Mouse (Mus musculus): Measurements from ENCODE around the gene Dcst1. TPM values are rescaled to one million over a fixed set of nuclear protein-coding genes. Genes with fewer than 3 reads are reported as not detected.

Dcst1 gene
- polyA plus RNA-seq, 1 experiment from 2014 or later: 3.3 TPM

DNA sequence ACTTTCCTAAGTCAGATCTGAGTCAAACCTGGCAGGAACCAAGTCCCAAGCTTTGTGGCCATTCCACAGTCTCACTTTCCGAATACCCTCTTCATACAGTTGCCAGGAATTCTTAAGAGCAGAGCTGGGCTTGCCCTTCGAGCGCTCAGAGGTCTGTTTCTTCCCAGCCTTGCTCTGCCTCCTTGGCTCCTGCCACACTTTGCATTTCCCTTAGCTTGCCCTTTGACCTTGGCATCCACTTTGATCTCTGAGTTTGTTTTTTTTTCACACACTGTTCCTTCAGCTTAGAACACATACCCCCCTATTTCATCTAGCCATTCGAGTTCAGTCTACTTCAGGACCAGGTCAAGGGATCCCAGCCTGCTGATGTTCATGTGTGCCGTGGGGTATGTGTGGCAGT lies 13.8 kb downstream of the Dcst1 start:
- no peak for ATAC-seq (ENCODE audit: low FRiP score, low TSS enrichment)
- peaks cover 28% of the 10 kb centered on the region for H3K4me1 ChIP-seq (ENCODE audit: insufficient read depth, low read length)
- H3K4me2 ChIP-seq (replicated peaks; ENCODE audit: low read depth, low read length): no peak overlapping the region
- H3K4me3 ChIP-seq (ENCODE audit: low read length): no peak overlapping the region
- no peak overlapping the region for H3K27ac ChIP-seq (ENCODE audit: low read length)
- 49% methylated on average over 5 of the region's 5 CpGs for WGBS
- H3K27me3 ChIP-seq (ENCODE audit: insufficient read depth, low read length): no peaks in the 10 kb centered on the region
- H3K36me3 ChIP-seq (ENCODE audit: insufficient read depth, low read length): no peaks in the 10 kb centered on the region
- no peak overlapping the region for H3K9ac ChIP-seq (replicated peaks; ENCODE audit: low read length)
- H3K9me3 ChIP-seq (ENCODE audit: low read length): no peaks in the 10 kb centered on the region

DNA sequence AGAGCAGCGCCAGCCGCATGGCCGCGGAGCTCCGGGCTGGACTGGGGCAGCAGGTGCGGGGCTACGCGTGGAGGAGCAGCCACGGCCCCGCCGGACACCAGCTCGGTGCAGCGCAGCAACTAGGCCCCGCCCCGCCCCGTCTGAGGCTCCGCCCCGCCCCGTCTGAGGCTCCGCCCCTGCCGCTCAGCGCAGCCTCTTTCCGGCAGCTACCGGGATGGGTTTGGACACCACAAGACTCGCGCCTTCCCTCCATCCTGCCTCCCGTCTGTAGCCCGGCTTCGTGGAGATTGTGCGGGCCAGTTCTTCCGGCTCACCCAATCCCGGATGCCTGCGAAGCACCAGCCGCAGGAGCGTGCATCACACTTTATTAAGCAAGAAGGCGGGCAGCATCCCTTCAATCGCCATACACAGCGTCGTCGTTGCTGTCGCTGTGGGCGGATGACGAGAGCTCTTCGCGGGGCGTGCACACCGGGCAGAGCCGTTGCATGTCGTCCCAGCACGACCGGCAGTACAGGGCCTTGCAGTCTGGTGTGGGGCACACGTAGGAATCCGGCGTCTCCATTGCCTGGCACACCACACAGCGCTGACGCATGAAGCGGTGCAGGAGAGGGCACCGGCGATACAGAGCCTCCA lies 15.1 kb downstream of the Dcst1 start, which contains the start of gene Adam15:
TSS of gene Adam15 (minus strand) at position 128 of the 633 bp plus-strand sequence.
- peaks cover 6% of the 10 kb centered on the region for H3K36me3 ChIP-seq (ENCODE audit: insufficient read depth, low read length)
- peak; percentile 90 for ATAC-seq (ENCODE audit: low FRiP score, low TSS enrichment)
- peak within 1 kb of the TSS; percentile 97 for H3K4me2 ChIP-seq (replicated peaks; ENCODE audit: low read depth, low read length)
- H3K27me3 ChIP-seq (ENCODE audit: insufficient read depth, low read length): no peaks in the 10 kb centered on the region
- peak within 1 kb of the TSS; percentile 77 for H3K9ac ChIP-seq (replicated peaks; ENCODE audit: low read length)
- no peaks in the 10 kb centered on the region for H3K9me3 ChIP-seq (ENCODE audit: low read length)
- H3K27ac ChIP-seq (ENCODE audit: low read length): peak within 1 kb of the TSS; percentile 73
- peak within 1 kb of the TSS; percentile 72 for H3K4me3 ChIP-seq (ENCODE audit: low read length)
- peaks cover 26% of the 10 kb centered on the region for H3K4me1 ChIP-seq (ENCODE audit: insufficient read depth, low read length)
- WGBS: under 1% methylated on average over 59 of the region's 59 CpGs

DNA sequence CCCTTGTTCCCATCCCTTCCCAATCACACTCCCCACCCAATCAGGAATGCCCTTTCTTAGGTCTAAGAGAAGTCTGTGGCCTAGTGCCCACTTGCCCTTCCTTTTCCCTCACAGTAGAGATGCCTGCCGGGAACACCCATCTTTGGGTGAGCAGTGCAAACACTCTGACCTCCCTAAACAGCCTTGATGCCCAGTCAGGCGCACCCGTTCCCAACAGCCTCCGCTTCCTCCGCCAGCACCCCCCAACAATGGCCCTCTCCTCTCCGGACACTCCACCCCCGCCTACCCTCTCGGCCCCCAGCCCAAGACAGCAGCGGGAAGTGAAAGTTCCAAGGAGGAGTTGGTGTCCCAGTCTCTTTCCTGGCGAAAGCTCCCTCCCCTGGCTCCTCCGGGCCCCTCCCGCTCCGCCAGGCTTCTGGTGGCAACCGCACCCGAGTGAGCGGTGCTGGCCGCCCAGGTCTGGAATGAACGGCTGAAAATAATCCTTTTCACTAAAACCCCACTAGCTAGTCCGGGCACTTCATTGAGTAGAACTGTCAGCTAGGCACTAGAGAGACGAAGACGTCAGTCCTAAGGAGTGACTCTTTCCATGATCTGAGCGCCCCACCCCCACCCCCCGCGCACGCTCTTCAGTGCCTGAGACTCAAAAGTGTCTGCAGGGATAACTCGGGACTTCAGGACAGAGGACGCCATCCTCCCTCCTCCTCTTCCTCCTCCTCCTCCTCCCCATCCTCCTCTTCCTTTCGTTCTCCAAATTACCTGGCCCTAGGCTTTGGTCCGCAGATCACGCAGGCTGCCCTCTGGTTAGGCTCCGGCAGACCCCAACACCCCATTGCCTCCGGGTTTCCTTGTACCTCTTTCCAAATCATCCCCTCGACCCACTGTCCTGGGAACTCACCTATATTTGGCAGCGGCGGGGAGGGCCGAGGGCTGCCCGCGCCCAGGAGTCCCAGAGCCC lies 15.9 kb downstream of the Dcst1 start:
- H3K9ac ChIP-seq (replicated peaks; ENCODE audit: low read length): peak overlapping the region; percentile 77
- H3K4me3 ChIP-seq (ENCODE audit: low read length): peak overlapping the region; percentile 72
- H3K27ac ChIP-seq (ENCODE audit: low read length): peak overlapping the region; percentile 73
- WGBS: under 1% methylated on average over 38 of the region's 38 CpGs
- peaks cover 23% of the 10 kb centered on the region for H3K4me1 ChIP-seq (ENCODE audit: insufficient read depth, low read length)
- peak overlapping the region; percentile 97 for H3K4me2 ChIP-seq (replicated peaks; ENCODE audit: low read depth, low read length)
- ATAC-seq (ENCODE audit: low FRiP score, low TSS enrichment): peak; percentile 55
- H3K27me3 ChIP-seq (ENCODE audit: insufficient read depth, low read length): no peaks in the 10 kb centered on the region
- no peaks in the 10 kb centered on the region for H3K9me3 ChIP-seq (ENCODE audit: low read length)
- peaks cover 6% of the 10 kb centered on the region for H3K36me3 ChIP-seq (ENCODE audit: insufficient read depth, low read length)

DNA sequence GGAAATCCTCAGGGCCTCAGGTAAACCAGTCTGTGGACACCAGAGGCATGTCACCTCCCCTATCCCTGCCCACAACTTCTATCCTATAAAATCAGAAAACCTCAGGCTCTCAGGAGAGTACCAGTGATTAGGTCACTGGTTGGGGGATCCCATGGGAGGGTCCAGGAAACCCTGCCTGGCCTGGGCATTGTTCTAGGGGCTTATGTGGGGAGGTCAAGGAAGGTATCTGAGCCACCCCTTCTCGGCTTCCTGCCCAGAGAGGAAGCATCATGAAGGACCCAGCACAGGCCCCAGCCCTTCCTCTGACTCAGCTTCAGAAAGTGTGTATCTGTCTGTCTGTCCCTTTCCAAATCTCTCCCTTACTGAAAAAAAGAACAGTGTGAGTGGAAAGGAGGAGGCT lies 17.1 kb downstream of the Dcst1 start:
- Histone ChIP-seq H3K4me1 (ENCODE audit: insufficient read depth, low read length) (peaks cover 23% of the 10 kb centered on the region), H3K4me3 (ENCODE audit: low read length) (peak overlapping the region; percentile 72), H3K36me3 (ENCODE audit: insufficient read depth, low read length) (peaks cover 6% of the 10 kb centered on the region), H3K27me3 (ENCODE audit: insufficient read depth, low read length) (no peaks in the 10 kb centered on the region), H3K9me3 (ENCODE audit: low read length) (no peaks in the 10 kb centered on the region), H3K9ac (replicated peaks; ENCODE audit: low read length) (peak overlapping the region; percentile 77), H3K4me2 (replicated peaks; ENCODE audit: low read depth, low read length) (peak overlapping the region; percentile 97), H3K27ac (ENCODE audit: low read length) (peak overlapping the region; percentile 73; the same call in 1 of the 2 replicates)
- 63% methylated on average over 1 of the region's 1 CpGs for WGBS
- ATAC-seq (ENCODE audit: low FRiP score, low TSS enrichment): no peak

DNA sequence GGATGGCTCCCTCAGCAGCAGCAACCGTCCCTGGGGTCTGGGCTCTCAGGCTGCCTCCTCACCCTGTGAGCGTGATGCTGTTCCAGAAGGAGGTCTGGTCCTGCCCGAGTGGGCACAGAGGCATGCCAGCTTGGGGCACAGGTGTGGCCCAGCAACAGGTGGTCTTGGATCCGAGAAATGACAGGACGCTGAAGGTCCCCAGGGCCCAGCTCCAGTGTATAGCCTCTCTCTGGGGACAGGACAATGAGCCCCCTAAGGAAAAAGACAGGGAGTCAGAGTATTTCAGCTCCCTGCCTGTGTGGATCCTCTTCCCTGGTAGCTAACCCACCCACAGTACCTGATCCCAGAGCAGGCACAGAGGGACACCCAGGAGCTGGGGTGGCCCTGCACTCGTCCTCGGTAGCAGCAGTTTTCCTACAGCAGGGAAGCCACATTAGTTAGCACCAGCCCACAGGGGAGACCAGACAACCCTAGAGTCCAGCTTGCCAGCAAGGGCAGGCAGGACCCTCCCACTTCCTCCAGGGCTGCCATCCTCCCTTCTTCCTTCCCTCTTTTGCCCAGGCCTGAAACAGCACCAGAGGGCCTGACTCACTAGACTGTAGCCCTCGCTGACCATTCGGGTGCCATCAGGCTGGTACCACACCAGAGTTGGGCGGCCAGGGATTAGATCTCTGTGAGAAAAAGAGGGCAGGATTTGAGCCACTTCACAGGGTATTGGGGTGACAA lies 18.1 kb downstream of the Dcst1 start:
- Histone ChIP-seq H3K4me2 (replicated peaks; ENCODE audit: low read depth, low read length) (no peak overlapping the region), H3K36me3 (ENCODE audit: insufficient read depth, low read length) (peaks cover 6% of the 10 kb centered on the region), H3K4me1 (ENCODE audit: insufficient read depth, low read length) (peaks cover 18% of the 10 kb centered on the region), H3K4me3 (ENCODE audit: low read length) (no peak overlapping the region), H3K9me3 (ENCODE audit: low read length) (no peaks in the 10 kb centered on the region), H3K27ac (ENCODE audit: low read length) (no peak overlapping the region), H3K27me3 (ENCODE audit: insufficient read depth, low read length) (no peaks in the 10 kb centered on the region), H3K9ac (replicated peaks; ENCODE audit: low read length) (no peak overlapping the region)
- no peak for ATAC-seq (ENCODE audit: low FRiP score, low TSS enrichment)
- WGBS: 80% methylated on average over 10 of the region's 10 CpGs

DNA sequence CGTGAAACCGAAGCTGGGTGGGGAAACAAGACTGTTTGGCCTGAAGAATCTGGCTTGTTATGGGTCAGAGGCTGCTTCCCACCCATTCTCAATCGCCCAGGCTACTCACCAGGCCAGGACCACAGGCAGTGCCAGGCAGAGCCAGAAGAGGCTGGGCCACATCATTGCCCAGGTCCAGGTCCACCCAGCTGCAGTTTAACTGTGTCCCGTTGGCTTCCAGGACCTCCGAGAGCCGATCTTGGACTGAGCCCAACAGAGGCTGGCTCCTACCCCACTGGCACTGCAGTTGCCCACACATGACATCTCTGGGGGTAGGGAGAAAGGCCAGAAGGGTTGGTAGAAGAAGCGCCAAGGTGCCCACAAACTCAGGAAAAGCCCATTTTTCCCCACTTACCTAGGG lies 21.8 kb downstream of the Dcst1 start:
- Histone ChIP-seq H3K4me3 (ENCODE audit: low read length) (no peak overlapping the region), H3K4me1 (ENCODE audit: insufficient read depth, low read length) (peaks cover 28% of the 10 kb centered on the region), H3K9me3 (ENCODE audit: low read length) (no peaks in the 10 kb centered on the region), H3K36me3 (ENCODE audit: insufficient read depth, low read length) (peaks cover 6% of the 10 kb centered on the region), H3K9ac (replicated peaks; ENCODE audit: low read length) (no peak overlapping the region), H3K27me3 (ENCODE audit: insufficient read depth, low read length) (no peaks in the 10 kb centered on the region), H3K27ac (ENCODE audit: low read length) (no peak overlapping the region), H3K4me2 (replicated peaks; ENCODE audit: low read depth, low read length) (no peak overlapping the region)
- 84% methylated on average over 7 of the region's 7 CpGs for WGBS
- no peak for ATAC-seq (ENCODE audit: low FRiP score, low TSS enrichment)

DNA sequence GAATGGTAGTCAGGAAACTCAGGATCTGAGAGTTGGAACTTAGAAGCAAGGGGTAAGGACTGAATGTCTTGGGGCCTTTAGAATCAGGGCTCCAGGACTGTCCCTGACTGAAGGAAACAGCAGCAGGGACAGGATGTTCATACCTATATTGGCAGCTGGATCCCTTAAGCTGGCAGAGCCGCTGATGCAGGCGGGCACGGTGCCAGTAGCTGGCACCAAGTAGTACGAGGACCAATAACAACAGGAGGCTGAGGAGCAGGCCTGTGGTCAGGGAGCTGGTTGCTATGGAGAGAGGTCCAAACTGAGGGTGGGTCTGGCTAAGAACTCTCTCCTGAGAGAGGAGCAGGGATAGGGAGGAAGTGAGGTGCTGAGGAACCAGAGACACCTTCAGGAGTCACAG lies 23.3 kb downstream of the Dcst1 start:
- no peak overlapping the region for H3K27ac ChIP-seq (ENCODE audit: low read length)
- H3K27me3 ChIP-seq (ENCODE audit: insufficient read depth, low read length): no peaks in the 10 kb centered on the region
- no peak overlapping the region for H3K4me3 ChIP-seq (ENCODE audit: low read length)
- no peaks in the 10 kb centered on the region for H3K9me3 ChIP-seq (ENCODE audit: low read length)
- H3K4me1 ChIP-seq (ENCODE audit: insufficient read depth, low read length): peaks cover 32% of the 10 kb centered on the region
- 92% methylated on average over 4 of the region's 4 CpGs for WGBS
- no peak for ATAC-seq (ENCODE audit: low FRiP score, low TSS enrichment)
- H3K4me2 ChIP-seq (replicated peaks; ENCODE audit: low read depth, low read length): no peak overlapping the region
- peaks cover 6% of the 10 kb centered on the region for H3K36me3 ChIP-seq (ENCODE audit: insufficient read depth, low read length)
- H3K9ac ChIP-seq (replicated peaks; ENCODE audit: low read length): no peak overlapping the region

DNA sequence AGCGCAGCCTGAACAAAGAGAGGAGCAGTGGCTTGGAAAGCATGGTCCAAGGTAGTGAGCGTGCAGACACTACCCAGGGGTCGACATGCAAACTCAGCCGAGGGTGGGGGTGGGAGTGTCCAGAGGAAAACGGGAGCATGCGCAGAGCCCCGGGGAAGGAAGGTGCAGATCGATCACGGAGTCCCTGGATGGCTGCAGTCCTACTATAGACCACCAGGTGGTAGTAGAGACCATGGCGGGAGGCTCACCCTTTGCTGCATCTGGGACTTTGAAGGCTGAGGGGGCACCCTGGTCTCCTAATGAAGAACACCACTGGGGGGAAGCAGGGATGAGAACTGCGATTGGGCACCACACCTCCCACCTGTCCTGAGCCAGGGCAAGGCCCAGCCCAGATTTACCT lies 24.6 kb downstream of the Dcst1 start:
- H3K4me1 ChIP-seq (ENCODE audit: insufficient read depth, low read length): peaks cover 45% of the 10 kb centered on the region
- peak overlapping the region; percentile 36 for H3K4me3 ChIP-seq (ENCODE audit: low read length)
- H3K9me3 ChIP-seq (ENCODE audit: low read length): no peaks in the 10 kb centered on the region
- 1% methylated on average over 11 of the region's 11 CpGs for WGBS
- peak overlapping the region; percentile 42 for H3K9ac ChIP-seq (replicated peaks; ENCODE audit: low read length)
- H3K36me3 ChIP-seq (ENCODE audit: insufficient read depth, low read length): peaks cover 5% of the 10 kb centered on the region
- no peak overlapping the region for H3K27ac ChIP-seq (ENCODE audit: low read length)
- H3K27me3 ChIP-seq (ENCODE audit: insufficient read depth, low read length): no peaks in the 10 kb centered on the region
- peak overlapping the region; percentile 56 for H3K4me2 ChIP-seq (replicated peaks; ENCODE audit: low read depth, low read length)
- 0 out of 2 replicates have a peak, but pooled peaks have one; percentile 5 for ATAC-seq (ENCODE audit: low FRiP score, low TSS enrichment)

DNA sequence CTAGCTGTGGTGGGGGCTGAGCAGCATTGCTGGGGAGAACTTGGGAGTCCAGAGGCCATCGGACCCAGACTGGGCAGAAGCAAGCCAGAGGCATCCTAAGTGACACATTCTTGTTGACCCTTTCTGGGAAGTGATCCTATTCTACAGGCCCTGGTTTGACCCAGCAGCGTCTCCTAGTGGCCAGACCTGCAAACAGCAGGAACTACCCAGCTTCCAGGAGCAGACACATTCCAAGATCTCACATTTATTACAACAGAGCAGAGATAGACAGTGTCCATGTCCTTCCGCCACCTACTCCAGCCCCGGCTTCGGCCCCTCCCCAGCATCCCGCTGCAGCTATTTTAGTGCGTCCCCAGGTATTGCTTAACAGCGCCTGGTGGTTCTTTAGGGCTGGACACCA lies 25.6 kb downstream of the Dcst1 start:
- H3K4me1 ChIP-seq (ENCODE audit: insufficient read depth, low read length): peaks cover 45% of the 10 kb centered on the region
- H3K27me3 ChIP-seq (ENCODE audit: insufficient read depth, low read length): no peaks in the 10 kb centered on the region
- H3K4me2 ChIP-seq (replicated peaks; ENCODE audit: low read depth, low read length): no peak overlapping the region
- peaks cover 7% of the 10 kb centered on the region; the same call in 1 of the 2 replicates for H3K36me3 ChIP-seq (ENCODE audit: insufficient read depth, low read length)
- H3K9me3 ChIP-seq (ENCODE audit: low read length): no peaks in the 10 kb centered on the region
- H3K4me3 ChIP-seq (ENCODE audit: low read length): no peak overlapping the region
- ATAC-seq (ENCODE audit: low FRiP score, low TSS enrichment): no peak
- 27% methylated on average over 8 of the region's 8 CpGs for WGBS
- H3K27ac ChIP-seq (ENCODE audit: low read length): peak overlapping the region; percentile 26; the same call in 1 of the 2 replicates
- H3K9ac ChIP-seq (replicated peaks; ENCODE audit: low read length): no peak overlapping the region
